In genomic region chr4:114614086-114614485, GRCm38 (mm10) we compare ENCODE assay signal across 18 mouse cellular contexts.
A peak's percentile ranks its signal among the peaks of the same experiment; 100 is the strongest.
DNase-seq lines count a peak whose midpoint lies in the region; ATAC-seq and TF ChIP-seq lines count a peak whose summit lies in the region.
"Had no signal": no experiment of that assay in that cellular context is flagged by ENCODE, and none has a peak within 500 bp of the region (broad histone marks: within the 10 kb centered on the region; RNA-seq: fewer than 3 reads in every experiment).

No protein-coding gene starts in this region.

- no peak for TF ChIP-seq CTCF in lung, postnatal 0 days (IDR thresholded peaks at IDR 0.05)
- no peak for TF ChIP-seq CTCF in lung, adult 2 months (IDR thresholded peaks at IDR 0.05; ENCODE audit: insufficient read depth, low read length)

- no peak overlapping the region for H3K4me2 ChIP-seq in heart, embryonic 16.5 days (ENCODE audit: low read depth, low read length)
- H3K4me2 ChIP-seq in lung, postnatal 0 days (replicated peaks; ENCODE audit: low read depth, low read length) = no peak overlapping the region
- H3K4me2 ChIP-seq: embryonic facial prominence, embryonic 12.5 days; forebrain, embryonic 15.5 days; hindbrain, embryonic 12.5 days; liver, embryonic 15.5 days; midbrain, embryonic 12.5 days; neural tube, embryonic 12.5 days had no signal

- H3K36me3 ChIP-seq in heart, embryonic 16.5 days (ENCODE audit: control insufficient read depth, insufficient read depth) = no peaks in the 10 kb centered on the region
- H3K36me3 ChIP-seq in lung, postnatal 0 days (ENCODE audit: insufficient read depth, low read length) = no peaks in the 10 kb centered on the region
- H3K36me3 ChIP-seq: embryonic facial prominence, embryonic 12.5 days; forebrain, embryonic 15.5 days; hindbrain, embryonic 12.5 days; liver, embryonic 15.5 days; midbrain, embryonic 12.5 days; neural tube, embryonic 12.5 days had no signal

- H3K27me3 ChIP-seq in heart, embryonic 16.5 days (ENCODE audit: control insufficient read depth, insufficient read depth, low read length) = peaks cover 6% of the 10 kb centered on the region; the same call in 1 of the 2 replicates
- no peaks in the 10 kb centered on the region for H3K27me3 ChIP-seq in lung, postnatal 0 days (replicated peaks; ENCODE audit: insufficient read depth, low read length)
- H3K27me3 ChIP-seq: embryonic facial prominence, embryonic 12.5 days; forebrain, embryonic 15.5 days; hindbrain, embryonic 12.5 days; liver, embryonic 15.5 days; midbrain, embryonic 12.5 days; neural tube, embryonic 12.5 days had no signal

- TF ChIP-seq EP300 in lung, postnatal 0 days (IDR thresholded peaks at IDR 0.05) = no peak

- DNase-seq in heart, postnatal 4 days = no peak
- DNase-seq in lung, postnatal 0 days (ENCODE audit: low spot score) = no peak
- no peak for DNase-seq in lung, adult 2 months
- DNase-seq in adrenal gland, postnatal 14 days = peak; percentile 75
- DNase-seq in kidney, postnatal 36 days = peak; percentile 41 to 46
- no peak for DNase-seq in liver
- DNase-seq: cerebellum, adult 9-10 months; gastrocnemius, postnatal 36 days; right cerebral cortex, postnatal 14 days had no signal

- WGBS in heart, embryonic 16.5 days = 42% methylated on average over 1 of the region's 1 CpGs
- WGBS in lung, postnatal 0 days = 7% methylated on average over 1 of the region's 1 CpGs
- 11% methylated on average over 1 of the region's 1 CpGs for WGBS in lung, adult 2 months

- no peak overlapping the region for H3K9ac ChIP-seq in heart, embryonic 16.5 days (ENCODE audit: low read length)
- H3K9ac ChIP-seq in lung, postnatal 0 days (replicated peaks; ENCODE audit: low read depth) = no peak overlapping the region
- H3K9ac ChIP-seq: embryonic facial prominence, embryonic 12.5 days; forebrain, embryonic 15.5 days; hindbrain, embryonic 12.5 days; liver, embryonic 15.5 days; midbrain, embryonic 12.5 days; neural tube, embryonic 12.5 days had no signal

- no peak for TF ChIP-seq POLR2A in lung, adult 2 months (IDR thresholded peaks at IDR 0.05; ENCODE audit: borderline replicate concordance, extremely low read depth, low read depth, low read length)

- no peak overlapping the region for H3K27ac ChIP-seq in heart, embryonic 16.5 days (ENCODE audit: low read length)
- H3K27ac ChIP-seq in lung, postnatal 0 days (ENCODE audit: low read length) = no peak overlapping the region
- H3K27ac ChIP-seq: embryonic facial prominence, embryonic 12.5 days; forebrain, embryonic 15.5 days; hindbrain, embryonic 12.5 days; liver, embryonic 15.5 days; midbrain, embryonic 12.5 days; neural tube, embryonic 12.5 days had no signal

- 0 out of 2 replicates have a peak, but pooled peaks have one; percentile 33 for ATAC-seq in heart, embryonic 16.5 days (replicated peaks; ENCODE audit: extremely low read depth, insufficient read depth, low FRiP score)
- ATAC-seq in lung, postnatal 0 days = peak; percentile 61
- no peak for ATAC-seq in cerebellum, adult (ENCODE audit: insufficient number of reproducible peaks, low FRiP score, low TSS enrichment)
- ATAC-seq: CD4-positive, CD25-positive, alpha-beta regulatory T cell, adult 4 months; forebrain, embryonic 15.5 days had no signal

- H3K4me3 ChIP-seq in heart, embryonic 16.5 days (ENCODE audit: low read length) = no peak overlapping the region
- no peak overlapping the region for H3K4me3 ChIP-seq in lung, postnatal 0 days (ENCODE audit: low read depth, low read length)
- no peak overlapping the region for H3K4me3 ChIP-seq in lung, adult 2 months (replicated peaks; ENCODE audit: extremely low read depth, low read depth, low read length)
- H3K4me3 ChIP-seq: embryonic facial prominence, embryonic 12.5 days; forebrain, embryonic 15.5 days; hindbrain, embryonic 12.5 days; liver, embryonic 15.5 days; midbrain, embryonic 12.5 days; neural tube, embryonic 12.5 days had no signal

- peaks cover 24% of the 10 kb centered on the region for H3K4me1 ChIP-seq in heart, embryonic 16.5 days (ENCODE audit: control insufficient read depth, insufficient read depth, low read length)
- no peaks in the 10 kb centered on the region for H3K4me1 ChIP-seq in lung, postnatal 0 days (ENCODE audit: insufficient read depth, low read depth, low read length)
- H3K4me1 ChIP-seq in lung, adult 2 months (ENCODE audit: control insufficient read depth, insufficient read depth, low read length) = 0 out of 2 replicates have a peak, but pooled peaks cover 2% of the 10 kb centered on the region
- H3K4me1 ChIP-seq: embryonic facial prominence, embryonic 12.5 days; forebrain, embryonic 15.5 days; hindbrain, embryonic 12.5 days; liver, embryonic 15.5 days; midbrain, embryonic 12.5 days; neural tube, embryonic 12.5 days had no signal

- H3K9me3 ChIP-seq in heart, embryonic 16.5 days (replicated peaks; ENCODE audit: control insufficient read depth, low read length) = no peaks in the 10 kb centered on the region
- H3K9me3 ChIP-seq in lung, postnatal 0 days (ENCODE audit: low read length) = no peaks in the 10 kb centered on the region
- H3K9me3 ChIP-seq: embryonic facial prominence, embryonic 12.5 days; forebrain, embryonic 15.5 days; hindbrain, embryonic 12.5 days; liver, embryonic 15.5 days; midbrain, embryonic 12.5 days; neural tube, embryonic 12.5 days had no signal

Comparison
In these comparisons a context has a peak if more than half of its experiments do, and no peak if none do; other contexts are left out.
1. DNase-seq: peak in adrenal gland, postnatal 14 days (single experiment) and kidney, postnatal 36 days (2 of 2); none in heart, postnatal 4 days (single experiment), lung, postnatal 0 days (single experiment), lung, adult 2 months (single experiment) and liver (single experiment).